Mouse (Mus musculus): ENCODE data around the gene Tle1.

The Tle1 gene

DNA sequence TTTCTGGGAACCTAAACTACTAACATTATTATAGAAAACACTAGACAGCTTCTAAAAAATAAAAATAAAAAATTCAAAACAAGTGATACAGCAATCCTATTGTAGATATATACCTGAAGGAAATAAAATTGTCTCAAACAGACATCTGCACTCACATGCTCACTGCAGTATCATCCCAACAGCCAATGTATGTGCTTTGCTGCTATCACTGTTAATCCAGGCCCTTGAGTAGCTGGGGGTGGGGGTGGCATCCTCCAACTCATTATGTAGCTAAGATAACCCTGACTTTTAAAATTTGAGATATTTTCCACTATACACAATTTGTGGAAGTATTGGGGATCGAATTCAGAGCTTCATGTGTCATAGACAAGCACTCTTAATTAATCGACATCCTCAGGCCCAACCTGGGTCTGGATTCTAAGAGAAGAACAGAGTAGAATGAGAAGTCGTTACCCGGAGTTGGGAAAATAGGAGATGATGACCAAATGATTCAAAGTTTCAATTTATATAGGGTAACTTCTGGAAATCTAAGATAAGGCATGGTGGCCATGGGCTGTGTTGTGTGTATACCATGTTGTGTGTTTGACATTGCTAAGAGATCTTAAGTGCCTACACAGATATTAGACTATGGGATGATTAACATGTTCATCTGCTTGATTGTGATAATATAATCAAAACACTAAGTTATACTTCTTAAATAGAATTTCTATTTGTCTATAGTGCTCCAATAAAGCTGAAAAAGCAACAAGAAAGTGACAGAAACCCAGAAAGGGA, 38.1 kb downstream of the Tle1 start:
- no peak for DNase-seq (ENCODE audit: low spot score)

DNA sequence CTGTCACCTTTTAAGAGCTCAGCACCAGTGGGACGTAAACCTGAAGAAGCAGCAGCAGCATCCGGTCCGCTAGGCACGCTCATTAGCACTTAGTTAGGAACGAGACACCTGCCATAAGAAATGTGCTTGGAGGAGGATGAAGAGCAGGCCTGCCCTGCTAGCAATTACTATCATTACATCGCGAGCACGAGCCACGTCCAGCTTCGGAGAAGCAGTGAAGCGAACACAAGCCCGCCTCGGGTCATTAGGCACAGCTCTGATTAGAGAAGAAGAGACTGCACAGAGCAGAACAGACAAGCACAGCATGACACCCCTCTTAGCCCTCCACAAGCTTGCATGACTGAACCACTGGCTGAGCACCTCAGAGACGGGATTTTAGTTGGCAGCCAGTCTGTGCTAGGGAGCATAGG, 40.6 kb downstream of the Tle1 start:
- DNase-seq (ENCODE audit: low spot score): no peak

DNA sequence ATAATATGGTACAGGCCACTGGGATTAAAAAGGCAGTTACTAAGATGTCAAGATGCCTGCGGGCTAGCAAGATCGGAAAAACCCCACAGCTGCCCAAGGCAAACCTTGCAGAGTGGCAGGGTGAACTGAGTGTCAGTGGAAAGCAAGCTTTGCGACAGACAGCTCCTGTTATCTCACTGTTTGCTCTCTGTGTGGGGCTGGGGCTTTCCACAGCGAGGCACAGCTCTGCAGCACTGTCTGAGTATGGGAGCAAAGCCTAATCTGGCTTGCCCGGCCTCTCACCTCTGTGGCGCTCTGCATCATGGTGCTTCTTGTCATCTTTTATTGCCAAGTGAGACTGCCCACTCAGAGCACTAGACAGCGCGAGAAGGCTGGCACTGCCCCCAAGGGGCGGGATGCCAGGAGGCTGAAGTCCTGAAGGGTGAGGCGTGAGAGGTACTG, 42.8 kb downstream of the Tle1 start:
- DNase-seq (ENCODE audit: low spot score): no peak

DNA sequence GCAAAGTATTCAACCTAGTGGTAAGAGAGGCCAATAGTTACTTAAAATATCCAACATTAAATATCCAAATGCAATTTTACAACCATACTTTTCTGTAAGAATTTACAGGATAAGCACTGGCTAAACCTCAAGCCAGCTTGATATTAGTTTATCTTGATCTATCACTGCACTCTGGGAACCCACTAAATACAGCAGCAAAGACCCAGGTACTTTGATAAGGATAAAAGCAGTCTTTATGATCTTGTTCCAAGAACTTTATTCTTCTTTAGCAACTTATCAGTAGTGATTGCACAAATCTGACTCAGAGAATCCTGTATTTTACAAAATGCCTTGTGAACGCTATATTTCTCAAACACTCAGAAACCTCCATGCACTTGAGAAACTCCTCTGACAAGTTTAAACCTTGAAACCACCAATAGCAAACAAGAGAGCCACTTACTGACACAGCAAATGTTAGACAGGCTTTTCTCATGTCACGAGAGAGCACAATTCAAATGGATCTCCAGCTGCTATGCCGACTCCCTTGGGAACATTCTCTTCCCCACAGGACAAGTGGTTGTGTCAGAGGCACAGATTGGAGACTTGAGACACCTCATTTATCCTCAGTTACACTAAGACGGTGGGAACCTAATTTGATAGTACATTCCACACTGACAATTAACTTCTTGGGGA, 50.1 kb downstream of the Tle1 start:
- DNase-seq (ENCODE audit: low spot score): no peak

DNA sequence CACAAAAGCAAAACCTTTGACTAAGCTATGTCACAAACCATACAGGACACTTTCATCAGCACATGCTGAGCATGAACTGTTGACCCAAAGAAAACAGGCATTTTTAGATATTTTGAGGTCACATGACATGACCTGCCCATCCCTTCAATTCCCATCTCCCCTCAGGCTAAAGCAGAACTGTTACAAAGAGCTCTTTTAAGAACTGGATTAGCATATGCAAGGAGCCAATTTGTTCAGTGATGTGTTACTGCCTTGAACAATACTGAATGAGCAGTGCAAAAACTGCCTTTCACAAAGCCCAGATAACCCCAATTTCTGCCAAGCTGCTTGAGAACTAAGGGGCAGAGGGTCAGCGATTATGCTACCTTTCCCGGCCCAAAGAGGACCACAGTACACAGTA, 54.7 kb downstream of the Tle1 start:
- no peak for DNase-seq (ENCODE audit: low spot score)

DNA sequence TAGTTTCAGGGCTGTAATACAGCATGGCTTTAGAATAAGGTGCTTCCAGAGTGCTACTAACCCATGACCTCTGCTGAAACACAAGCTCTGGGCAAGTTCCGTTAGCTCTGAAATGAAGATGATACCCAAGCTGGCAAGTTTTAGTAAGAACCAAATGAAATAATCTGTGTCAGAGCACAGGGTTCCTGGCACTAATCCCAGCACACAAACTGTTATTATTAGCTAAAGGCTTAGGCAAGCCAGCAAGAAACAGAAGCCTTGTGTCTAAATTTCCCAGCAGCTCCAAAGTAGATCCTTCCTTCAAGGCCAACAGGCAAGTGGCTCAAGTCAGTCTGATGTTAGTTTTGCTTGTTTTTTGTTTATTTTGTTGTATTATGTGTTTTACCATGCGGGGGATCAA, 56.2 kb downstream of the Tle1 start:
- no peak for DNase-seq (ENCODE audit: low spot score)

DNA sequence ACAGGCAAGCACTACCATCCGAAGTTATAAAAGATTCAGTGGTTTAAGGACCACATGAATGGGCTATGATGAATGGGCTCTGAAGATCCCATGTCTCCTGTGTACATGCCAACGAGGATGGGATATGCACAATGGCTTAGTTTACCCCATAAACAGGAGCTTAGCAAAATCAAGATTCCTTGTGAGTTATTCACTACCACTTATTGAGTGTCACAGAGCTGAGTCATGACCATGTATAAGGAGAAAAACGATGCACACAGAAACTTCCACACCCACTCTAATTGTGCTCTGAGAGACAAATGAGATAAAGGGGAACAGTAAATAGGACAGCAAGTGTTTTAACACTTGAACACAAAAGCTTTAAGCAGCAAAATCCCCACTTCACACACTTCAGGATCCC, 60.0 kb downstream of the Tle1 start:
- DNase-seq (ENCODE audit: low spot score): no peak

DNA sequence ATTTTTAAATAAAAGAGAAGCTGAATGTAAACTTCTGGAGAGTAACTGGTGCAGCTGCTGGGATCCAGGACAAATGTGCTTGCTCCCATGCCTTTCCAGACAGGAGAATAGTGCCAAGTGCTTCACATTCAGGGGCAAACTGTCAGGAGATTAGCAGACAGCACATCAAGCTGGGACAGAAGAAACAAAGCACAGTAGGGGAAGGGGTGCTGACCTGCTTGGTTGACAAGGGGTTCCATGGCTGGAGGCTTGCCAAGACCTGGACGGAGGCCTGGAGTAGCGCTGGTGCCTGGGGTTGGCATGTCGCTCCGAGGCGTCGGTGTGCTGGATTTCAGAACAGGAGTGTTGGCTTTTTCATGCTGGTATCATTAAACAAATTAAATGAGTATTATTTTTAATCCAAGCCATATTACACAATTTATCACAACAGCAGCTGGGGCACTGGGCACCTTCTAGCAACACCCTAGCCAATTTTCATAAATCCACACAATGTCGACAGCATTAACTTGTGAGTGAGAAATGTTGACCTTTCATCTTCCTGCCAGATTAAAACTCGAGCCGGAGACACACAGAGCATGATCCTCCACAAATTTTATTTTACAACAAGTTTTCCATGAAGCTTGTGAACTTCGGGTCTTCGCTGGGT, 61.1 kb downstream of the Tle1 start:
- DNase-seq (ENCODE audit: low spot score): no peak

DNA sequence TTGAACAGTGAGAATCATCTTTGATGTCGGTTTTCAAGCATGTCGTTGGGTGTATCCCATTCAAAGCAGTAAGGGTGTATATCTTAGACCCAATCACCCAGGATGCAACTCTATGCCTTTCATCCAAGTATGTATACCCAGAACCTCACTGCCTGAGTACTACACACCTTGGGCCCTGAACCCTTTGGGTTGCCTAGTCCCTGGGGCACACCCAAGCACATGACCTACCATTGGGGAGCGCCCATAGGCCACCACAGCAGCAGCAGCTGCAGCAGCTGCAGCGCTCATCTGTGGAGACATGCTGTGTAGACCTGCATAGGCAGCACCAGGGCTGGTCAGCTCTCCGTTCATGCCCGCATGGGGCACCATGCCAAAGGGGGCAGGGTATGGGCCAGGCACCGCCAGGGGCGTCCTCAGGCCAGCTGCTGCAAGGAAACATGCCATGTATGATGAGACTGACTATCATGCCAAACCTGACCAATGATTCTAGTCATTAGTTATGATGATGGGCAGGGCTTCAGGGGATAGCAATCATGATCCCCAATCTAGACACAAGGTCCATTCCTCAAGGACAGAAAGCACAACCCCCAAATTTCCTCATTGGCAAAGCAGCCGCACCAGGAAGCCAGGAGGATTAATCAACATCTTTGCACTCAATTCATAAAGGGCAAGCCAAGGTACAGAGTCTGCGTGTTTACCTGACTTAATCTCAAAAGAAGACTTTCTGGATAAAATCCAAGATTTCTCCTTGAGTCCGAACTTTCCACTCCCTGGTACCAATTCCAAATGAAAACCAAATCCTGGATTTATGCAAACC, 62.2 kb downstream of the Tle1 start:
- no peak for DNase-seq (ENCODE audit: low spot score)

DNA sequence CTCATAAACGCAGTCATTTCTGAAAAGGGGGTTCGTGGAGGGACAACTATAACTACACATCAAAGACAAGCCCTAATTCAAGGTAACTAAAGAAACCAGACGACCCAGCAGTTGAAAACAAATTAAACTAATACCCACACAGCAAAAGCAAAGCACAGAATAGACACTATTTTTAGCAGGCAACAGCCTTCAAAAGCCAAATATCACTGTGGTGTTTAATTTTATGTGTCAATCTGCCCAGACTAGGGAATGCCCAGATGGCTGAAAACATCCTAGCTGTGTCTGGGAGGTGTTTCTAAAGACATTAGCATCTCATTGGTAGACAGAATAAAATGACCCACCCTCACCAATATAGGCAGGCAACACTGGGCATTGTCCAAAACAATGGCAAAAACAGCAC, 68.1 kb downstream of the Tle1 start:
- DNase-seq (ENCODE audit: low spot score): no peak

DNA sequence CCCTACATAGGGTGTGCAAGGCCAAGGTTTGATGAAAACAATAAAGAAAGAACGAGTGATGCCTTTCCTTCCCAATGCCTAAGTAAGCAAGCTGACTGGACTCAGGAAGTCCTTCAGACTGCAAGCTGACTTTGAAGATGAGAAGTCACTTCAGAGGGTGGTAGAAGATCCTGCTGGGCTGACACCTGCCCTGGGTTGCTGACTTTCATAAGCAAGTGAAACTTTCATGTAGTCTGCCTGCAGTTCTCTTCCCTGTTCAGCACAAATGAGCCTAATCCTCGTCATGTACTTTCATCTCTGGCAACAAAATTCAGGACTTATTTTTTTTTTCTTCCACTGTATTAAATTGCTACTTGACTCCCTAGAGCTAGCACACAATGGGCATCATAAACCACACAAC, 73.1 kb downstream of the Tle1 start:
- no peak for DNase-seq (ENCODE audit: low spot score)

DNA sequence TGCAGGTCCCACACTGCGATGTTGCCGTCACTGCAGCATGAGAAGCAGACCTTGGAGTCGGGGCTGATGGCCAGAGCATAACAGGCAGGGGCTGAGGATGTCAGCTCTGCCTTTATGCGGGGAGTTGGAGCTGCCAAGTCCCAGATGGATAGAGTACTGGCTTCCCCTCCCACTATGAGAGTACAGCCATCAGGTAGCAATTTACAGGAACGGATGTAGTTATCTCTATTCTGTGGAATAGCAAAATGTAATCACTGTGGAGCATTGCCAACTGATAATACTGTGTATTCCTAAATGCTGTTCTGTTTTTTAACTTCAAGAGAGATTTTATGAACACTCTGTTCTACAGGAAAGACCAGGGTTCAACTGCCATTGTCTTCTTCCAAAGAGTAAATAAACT, 75.9 kb downstream of the Tle1 start:
- DNase-seq (ENCODE audit: low spot score): no peak

DNA sequence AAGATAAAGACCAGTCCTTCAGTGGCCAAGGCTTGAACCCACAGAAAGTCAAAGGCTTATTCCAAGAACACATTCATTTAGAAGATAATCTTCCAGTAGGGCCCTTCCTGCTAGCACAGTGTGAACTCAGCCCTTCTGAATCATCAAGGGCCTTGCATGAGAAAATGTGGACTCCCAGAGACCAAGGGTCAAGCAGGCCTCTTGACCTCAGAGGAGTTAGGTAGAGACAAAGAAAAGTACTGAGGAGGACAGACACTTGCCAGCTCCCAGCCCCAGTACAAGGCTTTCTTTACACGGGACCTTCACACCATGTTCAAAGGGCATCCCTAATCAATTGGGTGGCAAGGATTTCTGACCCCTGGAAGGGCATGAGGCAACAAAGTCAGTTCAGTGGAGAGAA, 77.9 kb downstream of the Tle1 start:
- peak; percentile 30 for DNase-seq (ENCODE audit: low spot score)

DNA sequence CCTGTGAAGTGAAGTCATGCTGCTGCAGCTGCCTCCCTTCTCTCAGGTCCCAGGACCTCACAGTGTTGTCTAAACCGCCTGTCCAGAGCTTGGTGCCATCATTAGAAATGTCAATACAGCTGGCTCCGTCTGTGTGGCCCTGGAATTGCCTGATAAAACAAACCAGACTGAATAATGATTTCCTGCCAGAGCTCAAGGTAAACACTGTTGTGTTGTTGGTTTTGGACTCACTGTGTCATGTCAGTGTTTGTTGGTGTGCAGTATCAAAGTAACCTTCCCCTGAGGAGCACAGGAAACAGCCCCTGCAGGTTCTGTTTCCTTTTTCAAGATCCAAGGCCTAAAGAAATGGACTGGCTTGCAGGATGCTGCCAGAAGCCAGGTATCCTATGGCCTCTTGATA, 78.4 kb downstream of the Tle1 start:
- peak; percentile 6 for DNase-seq (ENCODE audit: low spot score)

DNA sequence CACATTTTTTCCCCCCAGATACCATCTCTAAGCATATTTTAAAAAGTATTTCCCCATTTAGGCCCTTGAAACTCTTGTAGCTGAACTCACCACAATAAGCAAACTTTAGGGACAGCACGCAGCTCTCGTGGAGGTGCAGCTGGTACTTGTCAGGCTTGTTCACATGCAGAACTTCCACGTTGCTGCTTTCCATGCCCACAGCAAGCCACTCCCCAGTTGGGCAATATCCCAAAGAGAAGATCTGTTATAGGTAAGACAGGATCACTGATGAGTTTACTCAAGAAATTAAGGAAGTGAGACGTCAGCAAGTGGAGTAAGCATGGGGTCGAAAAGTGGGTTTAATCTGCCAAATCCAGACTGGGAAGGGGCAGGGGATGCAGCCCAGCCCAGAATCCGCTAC, 80.7 kb downstream of the Tle1 start:
- no peak for DNase-seq (ENCODE audit: low spot score)

DNA sequence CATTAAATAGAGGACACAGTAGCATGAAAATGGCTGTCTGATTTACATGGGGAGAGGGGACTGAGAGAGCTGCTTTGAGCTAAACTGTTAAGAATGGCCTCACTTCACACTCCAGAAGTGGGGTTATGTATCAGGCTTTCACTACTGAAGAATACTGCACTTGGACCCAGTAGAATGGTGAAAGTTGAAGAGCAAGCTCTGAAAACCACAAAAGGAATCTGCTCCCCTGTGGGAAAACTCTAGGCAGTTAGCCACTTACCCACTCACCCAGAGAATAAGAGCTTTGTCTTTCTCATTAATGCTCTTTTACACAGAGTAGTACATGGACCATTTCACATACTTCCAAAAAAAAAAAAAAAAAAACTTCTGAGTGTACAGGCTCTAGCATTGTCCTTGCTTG, 95.0 kb downstream of the Tle1 start:
- DNase-seq (ENCODE audit: low spot score): no peak

DNA sequence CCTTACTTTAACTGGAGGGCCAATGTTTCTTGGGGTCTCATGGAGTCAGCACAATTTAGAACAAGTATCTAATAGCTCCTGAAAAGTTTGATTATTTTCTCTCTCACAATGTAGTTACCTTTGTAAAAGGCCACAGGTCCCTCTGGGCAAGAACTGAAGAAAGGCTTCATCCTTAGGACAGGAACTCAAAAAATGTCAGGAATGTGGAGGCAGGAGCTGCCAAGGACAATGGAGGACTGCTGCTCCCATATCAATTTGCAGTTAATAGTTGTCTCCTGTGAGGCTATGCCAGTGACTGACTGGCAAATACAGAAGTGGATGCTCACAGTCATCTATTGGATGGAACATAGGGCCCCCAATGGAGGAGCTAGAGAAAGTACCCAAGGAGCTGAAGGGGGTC, 96.5 kb downstream of the Tle1 start:
- no peak for DNase-seq (ENCODE audit: low spot score)

DNA sequence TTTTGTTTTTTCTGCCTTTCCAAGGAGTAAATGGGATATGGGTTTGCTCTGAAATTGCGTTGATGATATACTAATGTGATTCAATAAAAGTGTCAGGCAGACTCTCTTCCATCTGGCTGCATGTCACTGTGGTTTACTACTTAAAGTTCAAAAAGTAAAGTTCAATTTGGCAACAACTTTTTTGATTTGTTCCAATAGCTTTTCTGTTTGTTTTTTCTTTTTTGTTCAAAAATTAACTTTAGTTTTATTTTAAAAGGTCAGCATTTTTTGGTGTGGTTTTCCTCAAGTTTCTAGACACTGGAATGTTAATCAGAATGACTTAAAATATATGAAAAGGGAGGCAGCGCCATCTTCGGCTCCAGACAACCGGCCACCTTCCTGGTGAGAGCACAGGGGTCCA, 112.9 kb downstream of the Tle1 start:
- DNase-seq (ENCODE audit: low spot score): no peak

DNA sequence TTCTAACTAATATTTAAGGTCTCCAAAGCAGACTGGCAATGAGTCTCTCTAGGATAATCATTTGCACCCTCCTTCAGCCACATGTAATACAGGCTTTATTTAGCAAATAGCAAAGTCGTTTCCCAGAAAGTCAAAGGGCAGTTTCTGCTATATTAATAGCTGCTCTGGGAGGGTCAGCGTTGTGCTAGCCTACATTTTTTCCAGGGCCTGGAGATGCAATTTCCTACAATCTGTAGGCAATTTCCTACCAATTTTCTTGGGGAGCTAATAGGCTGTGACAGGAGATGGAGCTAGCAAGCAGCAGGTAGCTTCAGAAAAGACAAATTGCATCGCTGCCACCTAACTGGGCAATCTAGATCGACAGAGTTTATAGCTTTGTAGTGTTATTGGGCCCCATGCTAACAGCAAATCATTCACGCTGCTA, 131.6 kb downstream of the Tle1 start:
- no peak for DNase-seq (ENCODE audit: low spot score)

DNA sequence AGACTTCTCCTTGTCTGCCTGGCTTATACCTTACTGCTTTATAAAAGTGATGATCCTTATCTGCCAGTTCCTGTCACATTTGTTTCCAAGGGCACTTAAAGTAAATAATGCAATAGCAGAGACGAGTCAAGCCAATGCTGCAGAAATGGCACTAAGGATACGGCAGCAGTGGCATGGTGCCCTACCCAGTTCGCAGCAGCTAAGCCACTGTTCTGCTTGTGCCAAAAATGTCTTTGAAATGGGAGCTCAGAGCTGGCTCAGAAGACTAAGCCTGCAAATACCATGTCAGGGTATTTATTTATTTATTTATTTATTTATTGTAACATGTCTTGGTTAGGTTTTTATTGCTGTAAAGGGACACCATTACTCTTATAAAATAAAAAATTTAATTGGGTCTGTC, 132.8 kb downstream of the Tle1 start:
- DNase-seq (ENCODE audit: low spot score): no peak
